Mouse (Mus musculus): ENCODE data around the gene Angptl8. TPM values are rescaled to one million over a fixed set of nuclear protein-coding genes. Genes with fewer than 3 reads are reported as not detected.
"Not testable (repeated sequence)": the region's sequence is repeated elsewhere in the genome, so short reads cannot be mapped to it uniquely, and the experiment has no call there.

Angptl8 gene
- polyA plus RNA-seq, 2 experiments from 2014 or later = not detected

DNA sequence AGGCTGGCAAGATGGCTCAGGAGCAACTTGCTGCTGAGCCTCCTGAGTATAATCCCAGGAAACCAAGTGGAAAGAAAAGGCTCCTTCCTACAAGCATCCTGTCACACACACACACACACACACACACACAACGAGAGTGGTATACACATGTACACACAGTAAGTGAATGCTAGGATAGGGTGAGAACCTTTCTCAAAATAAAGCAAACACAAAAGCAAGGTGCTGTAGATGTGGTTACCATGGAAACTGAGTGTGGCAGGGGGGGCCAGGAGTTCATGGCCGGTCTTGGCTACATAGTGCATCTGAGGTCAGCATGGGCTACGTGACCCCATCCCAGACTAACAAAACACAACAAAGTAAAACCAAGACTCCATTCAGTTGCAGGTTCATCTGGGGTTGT, 15.8 kb downstream of the Angptl8 start:
- ATAC-seq = no peak

DNA sequence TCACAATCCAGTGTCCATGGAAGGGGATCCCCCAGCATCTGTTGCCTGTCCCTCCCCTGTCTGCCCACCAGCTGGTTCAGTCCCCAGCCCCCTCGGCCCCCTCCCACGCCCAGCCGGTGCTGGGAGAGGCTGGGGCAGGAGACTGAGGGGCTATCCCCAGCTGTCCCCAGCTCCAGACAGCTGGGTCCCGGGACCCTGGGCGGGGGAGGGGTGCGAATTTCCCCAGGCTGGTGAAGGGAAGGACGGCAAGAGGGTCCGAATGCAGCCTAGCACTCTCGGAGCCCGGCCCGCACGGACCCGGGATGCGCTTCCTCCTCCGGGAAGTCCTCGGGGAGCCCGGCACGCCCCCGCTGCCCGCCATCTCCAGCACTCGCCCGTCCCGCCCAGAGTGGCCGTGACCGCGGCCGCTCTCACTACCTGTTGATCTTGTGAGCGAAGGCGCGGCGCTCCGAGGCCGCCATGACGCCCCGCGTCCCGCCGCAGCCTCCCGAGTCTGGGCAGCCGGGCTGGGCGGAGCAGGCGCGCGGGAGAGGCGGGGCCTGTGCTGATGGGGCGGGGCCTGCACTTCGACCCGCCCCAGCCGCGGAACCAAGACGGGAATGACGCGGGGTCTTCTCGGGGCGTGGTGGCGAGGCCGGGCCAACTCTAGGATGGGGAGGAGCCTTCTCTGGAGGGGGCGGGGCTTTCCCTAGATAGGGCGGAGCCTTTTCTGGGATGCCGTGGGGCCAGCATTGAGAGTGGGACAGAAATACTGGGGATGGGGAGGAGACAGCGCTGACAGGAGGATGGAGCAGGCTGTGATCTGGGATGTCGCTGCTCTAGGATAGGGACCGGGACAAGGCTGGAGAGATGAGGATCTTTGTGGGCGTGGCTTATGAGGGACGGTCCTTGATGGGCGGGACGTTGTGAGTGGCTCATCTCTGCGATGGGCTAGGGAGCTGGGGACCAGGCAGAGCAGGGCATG, 17.1 kb downstream of the Angptl8 start, which contains the start of gene Dock6:
TSS of gene Dock6 (minus strand) at position 508 of the 964 bp plus-strand sequence.
- ATAC-seq = peak; percentile 72

DNA sequence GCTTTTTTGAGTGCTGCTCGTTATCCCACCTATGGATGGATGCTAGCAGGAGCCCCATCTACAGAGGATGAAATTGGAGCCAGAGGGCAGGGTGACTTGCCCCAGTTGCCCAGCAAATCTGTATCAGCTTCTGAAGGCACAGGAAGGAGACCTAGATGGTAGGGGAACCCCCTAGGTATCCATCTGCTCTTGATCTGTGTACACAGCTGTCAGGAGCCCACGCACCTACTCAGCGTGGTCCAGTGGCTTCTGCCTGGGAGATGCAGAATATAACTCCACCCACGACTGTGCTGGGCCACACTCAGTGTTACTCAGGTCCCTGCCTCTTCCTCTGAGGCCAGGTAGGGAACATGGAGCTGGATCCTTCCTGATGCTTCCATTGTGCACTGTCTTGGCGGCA, 18.7 kb downstream of the Angptl8 start:
- peak; percentile 52 for ATAC-seq

DNA sequence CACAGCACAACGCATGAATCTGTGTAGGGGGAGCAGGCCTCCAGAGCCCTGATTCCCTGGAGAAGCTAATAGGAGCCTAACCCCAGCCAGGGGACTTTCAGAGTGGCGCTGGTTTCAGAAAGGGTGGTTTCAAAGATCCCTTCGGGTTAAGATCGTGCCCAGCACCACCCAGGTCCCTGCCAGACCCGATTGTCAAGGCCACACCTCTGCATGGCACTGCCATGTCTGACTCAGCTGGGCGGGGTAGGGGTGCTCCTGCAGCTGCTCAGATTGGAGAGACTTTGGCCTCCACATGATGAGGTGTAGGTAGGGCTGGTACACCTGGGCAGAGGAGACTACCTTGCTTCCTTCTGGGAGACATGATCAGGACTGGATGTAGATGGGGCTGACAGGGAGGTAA, 19.6 kb downstream of the Angptl8 start:
- no peak for ATAC-seq

- ATAC-seq = no peak
Measured at GRCm38 (mm10) chr9:21857501-21857900, 22.2 kb downstream of the Angptl8 start.

GRCm38 (mm10) chr9:21858084-21858483, 22.8 kb downstream of the Angptl8 start:
- ATAC-seq = no peak

- no peak for ATAC-seq
Measured at GRCm38 (mm10) chr9:21859606-21860005, 24.3 kb downstream of the Angptl8 start.

DNA sequence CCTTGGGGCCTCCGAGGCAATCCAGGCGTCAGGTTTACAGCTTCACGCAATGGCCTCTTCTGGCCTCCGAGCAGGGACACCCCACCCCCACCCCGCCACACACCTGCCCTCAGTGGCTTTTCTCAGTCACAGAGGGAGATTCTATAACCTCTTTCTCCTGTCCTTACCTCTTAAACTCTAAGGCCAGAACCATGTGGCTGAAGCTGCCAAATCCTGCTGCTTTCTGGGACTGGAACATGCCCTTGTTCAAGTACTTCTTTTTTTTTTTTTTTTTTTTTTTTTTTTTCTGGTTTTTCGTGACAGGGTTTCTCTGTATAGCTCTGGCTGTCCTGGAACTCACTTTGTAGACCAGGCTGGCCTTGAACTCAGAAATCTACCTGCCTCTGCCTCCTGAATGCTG, 25.0 kb downstream of the Angptl8 start:
- ATAC-seq = not testable (repeated sequence)

DNA sequence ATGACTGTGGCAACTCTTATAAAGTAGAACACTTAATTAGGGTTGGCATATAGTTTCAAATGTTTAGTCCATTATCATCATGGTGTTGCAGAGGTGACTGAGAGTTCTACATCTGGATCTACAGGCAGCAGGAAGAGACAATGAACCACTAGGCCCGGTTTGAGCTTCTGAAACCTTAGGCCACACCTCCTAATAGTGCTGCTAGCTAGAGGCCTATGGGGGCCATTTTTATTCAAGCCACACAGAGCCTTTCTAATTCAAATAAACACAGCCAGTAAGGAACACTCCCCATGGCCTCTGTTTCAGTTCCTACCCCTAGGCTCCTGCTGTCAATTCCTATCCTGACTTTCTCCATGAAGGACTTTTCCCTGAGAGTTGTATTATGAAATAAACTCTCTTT, 26.9 kb downstream of the Angptl8 start:
- ATAC-seq = no peak

DNA sequence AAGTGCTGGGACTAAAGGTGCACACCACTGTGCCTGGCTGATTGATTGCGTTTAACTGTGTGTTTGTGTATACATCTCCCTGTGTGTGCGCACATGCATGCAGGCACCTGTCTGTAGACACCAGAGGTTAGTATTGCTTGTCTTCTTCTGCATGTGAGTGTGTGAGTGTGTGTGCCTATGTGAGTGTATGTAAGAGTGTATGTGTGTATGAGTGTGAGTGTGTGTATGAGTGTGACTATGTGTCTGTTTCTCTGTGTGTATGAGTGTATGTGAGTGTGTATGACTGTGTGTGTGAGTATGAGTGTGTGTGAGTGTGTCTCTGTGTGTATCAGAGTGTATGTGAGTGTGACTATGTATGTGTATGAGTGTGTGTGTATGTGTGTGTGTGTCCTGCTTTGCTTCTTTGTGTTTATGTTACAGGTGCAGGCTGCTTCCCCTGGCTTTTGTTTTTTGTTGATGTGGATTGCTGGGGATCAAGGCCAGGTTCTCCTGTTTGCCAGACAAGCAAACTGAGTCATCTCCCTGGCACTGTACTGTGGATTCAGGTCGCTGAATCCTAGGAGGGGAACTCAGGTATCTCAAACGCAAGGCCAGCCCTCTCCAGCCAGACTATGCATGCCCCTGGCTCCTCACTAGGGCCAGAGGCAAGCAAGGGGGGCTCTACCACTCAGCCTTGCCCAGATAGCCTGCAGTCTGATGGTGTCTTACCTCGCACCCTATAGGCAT, 30.5 kb downstream of the Angptl8 start:
- no peak for ATAC-seq

DNA sequence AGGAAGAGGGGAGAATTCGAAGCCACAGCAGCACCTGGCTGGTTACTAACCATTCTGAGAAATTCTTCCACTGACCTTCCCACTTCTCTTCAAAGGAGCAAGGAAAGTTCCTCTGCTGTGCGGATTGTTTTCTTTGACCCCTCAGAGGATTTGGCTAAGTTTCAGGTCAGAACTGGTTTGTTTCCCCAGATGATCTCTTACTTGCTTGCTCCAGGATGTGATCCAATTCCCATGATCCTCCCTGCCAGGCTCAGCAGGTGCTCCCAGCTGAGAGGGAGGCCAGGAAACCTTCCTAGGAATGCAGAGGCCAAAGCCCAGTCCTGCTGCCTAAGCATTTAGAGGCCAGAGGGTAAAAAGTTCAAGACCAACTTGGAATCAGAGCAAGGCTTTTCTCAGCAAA, 31.3 kb downstream of the Angptl8 start:
- no peak for ATAC-seq

GRCm38 (mm10) chr9:21867726-21868125, 32.4 kb downstream of the Angptl8 start:
- no peak for ATAC-seq

DNA sequence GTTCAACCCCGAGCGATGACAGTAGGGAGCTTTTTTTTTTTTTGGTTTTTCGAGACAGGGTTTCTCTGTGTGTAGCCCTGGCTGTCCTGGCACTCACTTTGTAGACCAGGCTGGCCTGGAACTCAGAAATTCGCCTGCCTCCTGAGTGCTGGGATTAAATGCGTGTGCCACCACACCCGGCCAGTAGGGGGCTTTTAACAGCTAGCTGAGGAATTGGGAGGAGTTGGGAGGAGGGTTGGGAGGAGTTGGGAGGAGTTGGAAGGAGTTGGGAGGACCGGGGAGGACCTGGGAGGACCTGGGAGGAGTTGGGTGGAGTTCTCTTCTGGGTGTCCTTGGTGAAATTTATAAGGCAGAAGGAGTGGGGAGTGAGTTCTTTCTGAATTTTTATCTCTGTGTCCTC, 34.0 kb downstream of the Angptl8 start:
- not testable (repeated sequence) for ATAC-seq

DNA sequence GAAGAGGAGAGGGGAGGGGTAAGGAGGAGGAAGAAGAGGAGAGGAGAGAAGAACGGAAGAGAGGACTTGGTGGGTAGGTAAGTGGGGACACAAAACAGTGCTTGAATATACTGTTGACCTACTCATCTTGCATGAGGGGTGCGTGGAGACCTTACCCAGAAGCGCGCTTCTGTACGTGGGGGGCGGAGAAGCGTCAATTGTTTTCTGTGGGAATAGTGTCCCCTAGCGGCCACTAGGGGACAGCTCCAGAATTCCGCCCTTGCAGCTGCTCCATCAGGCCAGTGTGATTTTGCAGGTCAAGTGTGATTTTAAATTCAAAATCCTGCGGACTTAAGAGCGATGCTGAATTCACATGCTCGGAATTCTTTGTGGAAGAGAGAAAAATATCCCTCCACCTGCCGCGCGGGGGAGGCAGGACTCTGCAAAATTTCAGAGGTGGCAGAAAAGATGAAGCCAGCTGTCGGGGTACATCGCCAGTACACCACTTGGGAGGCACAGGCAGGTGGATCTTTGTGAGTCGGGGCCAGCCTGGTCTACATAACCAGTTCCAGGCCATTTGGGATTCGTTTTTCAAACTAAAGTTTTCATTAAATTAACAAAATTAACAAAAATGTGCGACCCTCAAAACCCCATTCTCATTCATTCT, 35.7 kb downstream of the Angptl8 start:
- ATAC-seq = no peak

DNA sequence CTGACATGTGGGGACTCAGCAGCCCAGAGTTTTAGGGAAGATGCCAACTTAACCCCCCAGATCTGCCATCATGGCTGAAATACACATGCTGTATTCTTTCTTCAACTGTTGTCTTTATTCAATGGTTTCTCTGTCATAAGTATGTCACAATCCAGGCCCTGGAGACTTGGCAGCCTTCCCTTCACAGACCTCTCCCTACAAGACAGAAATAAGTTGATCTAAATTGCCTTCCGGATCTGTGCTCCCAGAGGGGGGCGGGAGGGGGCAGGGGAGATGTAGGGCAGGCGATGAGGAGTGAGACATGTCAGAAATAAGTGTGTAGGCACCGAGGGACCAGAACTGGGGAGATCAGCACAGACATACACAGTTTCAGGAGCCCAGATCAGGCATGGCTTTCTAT, 36.9 kb downstream of the Angptl8 start:
- no peak for ATAC-seq

GRCm38 (mm10) chr9:21876601-21877000, 41.3 kb downstream of the Angptl8 start:
- ATAC-seq = no peak

Other genes starting within 250 kb of the Angptl8 start
- 1 to 10 TPM; 2.8 to 3.5 TPM for gene Timm29, start 242.8 kb upstream of the Angptl8 start, polyA plus RNA-seq (2017; shearing (Covaris generic))
- 10 to 100 TPM; 16.7 to 18.3 TPM for gene Yipf2, start 242.7 kb upstream of the Angptl8 start, polyA plus RNA-seq (2017; shearing (Covaris generic))
- gene Smarca4, start 219.3 kb upstream of the Angptl8 start, polyA plus RNA-seq (2017; shearing (Covaris generic)) = 10 to 100 TPM; 26.2 to 34.6 TPM
- gene Ldlr, start 112.0 kb upstream of the Angptl8 start, polyA plus RNA-seq (2017; shearing (Covaris generic)) = 10 to 100 TPM; 12.6 to 20.6 TPM
- gene Spc24, start 75.2 kb upstream of the Angptl8 start, polyA plus RNA-seq (2017; shearing (Covaris generic)) = 10 to 100 TPM; 18.7 to 25.8 TPM
- not detected for gene Kank2, start 36.8 kb upstream of the Angptl8 start, polyA plus RNA-seq (2017; shearing (Covaris generic))
- gene Dock6, start 17.1 kb downstream of the Angptl8 start, polyA plus RNA-seq (2017; shearing (Covaris generic)) = 1 to 10 TPM in 1 of 2 experiments, under 1 TPM in 1; 0.94 to 1.8 TPM
- 1 to 10 TPM; 5.8 to 7.1 TPM for gene Rab3d, start 82.7 kb downstream of the Angptl8 start, polyA plus RNA-seq (2017; shearing (Covaris generic))
- not detected for gene Ccdc159, start 92.0 kb downstream of the Angptl8 start, polyA plus RNA-seq (2017; shearing (Covaris generic))
- 1 to 10 TPM; 2.6 to 4.7 TPM for gene Tmem205, start 92.0 kb downstream of the Angptl8 start, polyA plus RNA-seq (2017; shearing (Covaris generic))
- gene Plppr2, start 101.5 kb downstream of the Angptl8 start, polyA plus RNA-seq (2017; shearing (Covaris generic)) = under 1 TPM; 0.17 to 0.36 TPM
- 1 to 10 TPM; 2.1 to 3.8 TPM for gene Swsap1, start 120.2 kb downstream of the Angptl8 start, polyA plus RNA-seq (2017; shearing (Covaris generic))
- gene Epor, start 128.0 kb downstream of the Angptl8 start, polyA plus RNA-seq (2017; shearing (Covaris generic)) = under 1 TPM in 1 of 2 experiments, not detected in 1; 0.36 TPM
- gene Rgl3, start 153.9 kb downstream of the Angptl8 start, polyA plus RNA-seq (2017; shearing (Covaris generic)) = not detected
- not detected for gene Ccdc151, start 167.1 kb downstream of the Angptl8 start, polyA plus RNA-seq (2017; shearing (Covaris generic))
- 10 to 100 TPM; 28.9 to 43.9 TPM for gene Prkcsh, start 167.3 kb downstream of the Angptl8 start, polyA plus RNA-seq (2017; shearing (Covaris generic))
- not detected for gene Elavl3, start 216.5 kb downstream of the Angptl8 start, polyA plus RNA-seq (2017; shearing (Covaris generic))
- gene Gm49318, start 235.7 kb downstream of the Angptl8 start, polyA plus RNA-seq (2017; shearing (Covaris generic)) = not detected
- gene Zfp653, start 235.9 kb downstream of the Angptl8 start, polyA plus RNA-seq (2017; shearing (Covaris generic)) = 1 to 10 TPM; 3.3 to 4.0 TPM
- 10 to 100 TPM; 31.0 to 31.1 TPM for gene Ecsit, start 249.9 kb downstream of the Angptl8 start, polyA plus RNA-seq (2017; shearing (Covaris generic))